27 mouse cellular contexts compared by ENCODE assay signal in genomic region chr1:87315431-87315830, GRCm38 (mm10). TPM values are rescaled to one million over a fixed set of nuclear protein-coding genes. Genes with fewer than 3 reads are reported as not detected.
"Had no signal": no experiment of that assay in that cellular context is flagged by ENCODE, and none has a peak within 500 bp of the region (broad histone marks: within the 10 kb centered on the region; RNA-seq: fewer than 3 reads in every experiment).

No protein-coding gene starts in this region.

- H3K4me3 ChIP-seq: embryonic facial prominence, embryonic 10.5 days; embryonic facial prominence, embryonic 12.5 days; embryonic facial prominence, embryonic 13.5 days; embryonic facial prominence, embryonic 15.5 days; erythroblast, embryonic 14.5 days; forebrain, embryonic 10.5 days; forebrain, embryonic 12.5 days; forebrain, embryonic 13.5 days; forebrain, embryonic 15.5 days; gastrocnemius, adult 2 months; heart, adult 2 months had no signal

- H3K4me1 ChIP-seq: embryonic facial prominence, embryonic 10.5 days; embryonic facial prominence, embryonic 12.5 days; forebrain, embryonic 10.5 days; forebrain, embryonic 12.5 days had no signal

- H3K27me3 ChIP-seq: embryonic facial prominence, embryonic 12.5 days; embryonic facial prominence, embryonic 13.5 days; embryonic facial prominence, embryonic 15.5 days; forebrain, embryonic 12.5 days; forebrain, embryonic 13.5 days; forebrain, embryonic 15.5 days had no signal

- H3K27ac ChIP-seq: embryonic facial prominence, embryonic 10.5 days; embryonic facial prominence, embryonic 12.5 days; embryonic facial prominence, embryonic 13.5 days; embryonic facial prominence, embryonic 15.5 days; forebrain, embryonic 10.5 days; forebrain, embryonic 12.5 days; forebrain, embryonic 13.5 days; forebrain, embryonic 15.5 days; gastrocnemius, adult 2 months; heart, adult 2 months had no signal

- H3K9ac ChIP-seq: embryonic facial prominence, embryonic 12.5 days; embryonic facial prominence, embryonic 13.5 days; embryonic facial prominence, embryonic 15.5 days; forebrain, embryonic 12.5 days; forebrain, embryonic 13.5 days; forebrain, embryonic 15.5 days; forebrain, postnatal 0 days had no signal

- H3K4me2 ChIP-seq: embryonic facial prominence, embryonic 12.5 days; embryonic facial prominence, embryonic 13.5 days; embryonic facial prominence, embryonic 15.5 days; forebrain, embryonic 12.5 days; forebrain, embryonic 13.5 days; forebrain, embryonic 15.5 days had no signal

- DNase-seq: cerebellum, adult 9-10 months; cerebellum, adult 9-11 months; cerebellum, postnatal 10 days; cerebellum, postnatal 14 days; cerebellum, postnatal 25 days; cerebellum, postnatal 36 days; embryo, embryonic 11 days; forebrain, postnatal 0 days; gastrocnemius, adult 2 months; gastrocnemius, postnatal 10 days; gastrocnemius, postnatal 14 days; gastrocnemius, postnatal 25 days; gastrocnemius, postnatal 36 days; heart, adult 18-20 months; heart, adult 2 months had no signal

- H3K36me3 ChIP-seq: embryonic facial prominence, embryonic 10.5 days; embryonic facial prominence, embryonic 12.5 days; embryonic facial prominence, embryonic 13.5 days; embryonic facial prominence, embryonic 15.5 days; forebrain, embryonic 10.5 days; forebrain, embryonic 12.5 days; forebrain, embryonic 15.5 days had no signal

- ATAC-seq: forebrain, embryonic 13.5 days; forebrain, embryonic 14.5 days; forebrain, embryonic 15.5 days; forebrain, embryonic 16.5 days; forebrain, postnatal 0 days had no signal

RNA-seq across cellular contexts. Expression of gene Efhd1, which starts 51.3 kb away (rescaled TPM):
- total RNA-seq: common myeloid progenitor, adult 5-6 weeks had no signal
- polyA plus RNA-seq: erythroblast, embryonic 14.5 days had no signal
